Mouse (Mus musculus) embryonic facial prominence, embryonic 14.5 days (tissue): ENCODE data around the gene Cstf1. TPM values are rescaled to one million over a fixed set of nuclear protein-coding genes. Genes with fewer than 3 reads are reported as not detected.

ENCODE experiments used
- ATAC-seq: fragments of 200-750 bp; cut with Nextera tagmentation; 2 replicates; pipeline ENCODE4 v1.8.0; 2017; ENCODE audit warnings: low read depth, moderate number of reproducible peaks, moderate TSS enrichment
- DNase-seq: peaks from one replicate; pipeline ENCODE4 v3.0.0-alpha.2; 2015; ENCODE audit warnings: low spot score
- H3K27ac ChIP-seq: fragments of 300-500 bp; sonication (generic); replicated peaks from 2 replicates; pipeline ENCODE4 v1.5.1; 2014; ENCODE audit warnings: low read depth, mild to moderate bottlenecking, low read length, moderate library complexity
- H3K27me3 ChIP-seq: fragments of 300-500 bp; sonication (generic); replicated peaks from 2 replicates; pipeline ENCODE4 v1.6.1; 2014; ENCODE audit warnings: low read length; ENCODE audit not compliant: control insufficient read depth, insufficient read depth
- H3K36me3 ChIP-seq: fragments of 300-500 bp; sonication (generic); 2 replicates; pipeline ENCODE4 v1.6.1; 2014; ENCODE audit warnings: low read length, mixed read lengths; ENCODE audit not compliant: control insufficient read depth, insufficient read depth
- H3K4me1 ChIP-seq: fragments of 300-500 bp; sonication (generic); 2 replicates; pipeline ENCODE4 v1.6.1; 2014; ENCODE audit warnings: antibody characterized with exemption, low read length; ENCODE audit not compliant: control insufficient read depth, insufficient read depth
- H3K4me2 ChIP-seq: fragments of 300-500 bp; sonication (generic); 2 replicates; pipeline ENCODE4 v1.6.1; 2014; ENCODE audit warnings: low read depth, mild to moderate bottlenecking, low read length, moderate library complexity, mixed read lengths
- H3K4me3 ChIP-seq: fragments of 300-500 bp; sonication (generic); 2 replicates; pipeline ENCODE4 v1.5.1; 2014; ENCODE audit warnings: low read depth, mild to moderate bottlenecking, low read length
- H3K9ac ChIP-seq: fragments of 300-500 bp; sonication (generic); 2 replicates; pipeline ENCODE4 v1.6.1; 2014; ENCODE audit warnings: low read depth, mild to moderate bottlenecking, low read length, moderate library complexity, mixed read lengths
- H3K9me3 ChIP-seq: fragments of 300-500 bp; sonication (generic); 2 replicates; pipeline ENCODE4 v1.6.1; 2016; ENCODE audit warnings: low read length; ENCODE audit not compliant: control insufficient read depth
- WGBS: fragments of 180-500 bp; shearing (Covaris S2); extraction: QIAGEN DNeasy Blood & Tissue Kit; methylation state at CpG from one replicate; pipeline ENCODE4 v1.1.7; 2014; 5-methylcytosine and 5-hydroxymethylcytosine counted together
- polyA plus RNA-seq: library from polyadenylated mRNA; unstranded; fragments of >200 nt; fragmentation: Nextera tagmentation; extraction: Ambion mirVana; gene quantifications from 2 replicates; pipeline ENCODE4 v1.2.1, GENCODE M21; 2014

The Cstf1 gene
- polyA plus RNA-seq, 1 experiment from 2014 or later = 37.3 TPM

DNA sequence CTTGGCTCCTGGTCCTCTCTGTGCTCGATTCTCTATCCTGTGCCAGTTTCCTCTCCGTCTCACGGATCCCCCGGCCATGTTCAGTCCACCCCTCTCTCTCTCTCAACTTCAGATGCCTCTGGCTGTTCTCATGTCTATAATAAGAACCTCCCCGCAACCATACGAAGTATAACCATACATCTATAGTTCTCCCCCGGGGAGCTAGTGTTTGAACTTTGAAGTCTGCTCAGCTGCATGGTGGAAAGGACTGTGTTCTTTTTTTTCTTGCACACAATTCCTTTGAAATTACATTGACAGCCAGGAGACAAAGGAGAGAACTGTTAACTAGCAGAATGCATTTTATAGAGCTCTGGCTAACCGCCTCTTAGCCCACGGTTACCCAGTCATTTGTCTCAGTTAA, 15.7 kb upstream of the Cstf1 start:
- Histone ChIP-seq H3K27me3 (no peaks in the 10 kb centered on the region), H3K9me3 (no peaks in the 10 kb centered on the region), H3K36me3 (peaks cover 60% of the 10 kb centered on the region), H3K4me3 (no peak overlapping the region), H3K9ac (no peak overlapping the region), H3K27ac (no peak overlapping the region), H3K4me2 (no peak overlapping the region), H3K4me1 (no peaks in the 10 kb centered on the region)
- no peak for ATAC-seq
- no peak for DNase-seq
- WGBS = 61% methylated on average over 9 of the region's 9 CpGs

DNA sequence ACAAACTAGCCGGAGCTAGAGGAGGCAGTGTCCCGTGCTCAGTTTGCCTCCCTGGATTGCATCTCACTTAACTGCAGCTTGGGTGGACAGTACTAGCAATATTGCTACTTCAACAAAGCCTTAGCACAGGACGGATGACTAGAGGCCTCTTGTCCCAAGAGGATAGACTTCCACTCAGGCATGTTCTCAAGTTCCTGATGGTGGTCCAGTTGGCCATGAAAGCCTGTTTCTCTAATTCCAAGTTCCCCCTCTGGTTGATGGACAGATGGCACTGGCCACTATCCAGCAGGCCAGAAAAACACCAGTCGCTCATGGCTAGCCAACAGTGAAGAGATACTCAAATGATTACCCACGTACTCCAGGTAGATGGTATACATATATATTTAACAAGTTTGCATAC, 14.6 kb upstream of the Cstf1 start:
- Histone ChIP-seq H3K4me3 (no peak overlapping the region), H3K27ac (no peak overlapping the region), H3K36me3 (peaks cover 70% of the 10 kb centered on the region), H3K27me3 (no peaks in the 10 kb centered on the region), H3K9ac (no peak overlapping the region), H3K4me2 (no peak overlapping the region), H3K9me3 (no peaks in the 10 kb centered on the region), H3K4me1 (no peaks in the 10 kb centered on the region)
- DNase-seq = no peak
- 81% methylated on average over 5 of the region's 5 CpGs for WGBS
- no peak for ATAC-seq

DNA sequence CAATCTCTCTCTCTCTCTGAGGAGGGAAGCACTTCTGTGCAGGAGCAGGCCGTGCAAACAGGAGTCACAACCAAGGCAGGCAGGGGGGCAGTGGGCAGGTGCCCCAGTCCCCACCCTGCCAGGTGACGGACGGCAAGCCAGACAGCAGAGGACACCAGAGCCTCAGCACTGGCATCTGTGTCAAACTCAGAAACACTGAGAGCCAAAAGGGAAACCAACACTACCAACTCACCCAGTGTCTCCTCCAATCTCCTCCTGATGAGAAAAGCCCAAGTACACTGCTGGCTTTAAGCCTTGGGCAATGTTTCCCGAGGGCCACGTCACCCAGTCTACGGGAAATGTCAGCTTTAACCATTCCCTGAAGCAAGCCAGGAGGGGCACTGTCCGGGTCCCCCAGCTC, 7.3 kb upstream of the Cstf1 start:
- H3K27ac ChIP-seq = no peak overlapping the region
- no peak for DNase-seq
- no peaks in the 10 kb centered on the region for H3K4me1 ChIP-seq
- no peak for ATAC-seq
- no peaks in the 10 kb centered on the region for H3K9me3 ChIP-seq
- H3K4me3 ChIP-seq = no peak overlapping the region
- no peak overlapping the region for H3K9ac ChIP-seq
- peaks cover 82% of the 10 kb centered on the region for H3K36me3 ChIP-seq
- 87% methylated on average over 7 of the region's 7 CpGs for WGBS
- H3K4me2 ChIP-seq = no peak overlapping the region
- H3K27me3 ChIP-seq = no peaks in the 10 kb centered on the region

DNA sequence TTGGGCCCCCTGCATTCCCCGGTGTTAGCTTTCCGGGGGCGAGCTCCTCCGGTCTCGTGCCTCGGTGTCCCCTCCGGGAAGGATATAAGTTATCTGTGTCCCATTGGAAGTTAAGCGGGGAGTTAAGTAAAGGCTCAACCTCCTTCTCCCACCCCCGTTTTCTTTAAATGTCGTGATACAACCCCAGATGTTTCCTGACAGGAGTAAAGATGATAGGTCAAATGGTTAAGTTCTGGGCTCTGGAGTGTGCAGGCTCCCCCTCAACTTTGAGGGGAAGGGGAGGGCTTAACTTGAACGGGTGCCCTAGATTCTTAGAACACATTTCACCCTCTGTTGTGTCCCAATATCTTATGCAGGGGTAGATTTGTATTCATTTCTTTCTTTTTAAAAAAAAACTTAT, 777 bp downstream of the Cstf1 start:
- H3K4me2 ChIP-seq = peak overlapping the region; percentile 59
- no peaks in the 10 kb centered on the region for H3K27me3 ChIP-seq
- ATAC-seq (no peak), DNase-seq (no peak)
- WGBS = under 1% methylated on average over 6 of the region's 11 CpGs
- H3K4me3 ChIP-seq = peak overlapping the region; percentile 95
- no peaks in the 10 kb centered on the region for H3K9me3 ChIP-seq
- H3K27ac ChIP-seq = peak overlapping the region; percentile 80
- H3K36me3 ChIP-seq = peaks cover 42% of the 10 kb centered on the region
- peak overlapping the region; percentile 92 for H3K9ac ChIP-seq
- peaks cover 18% of the 10 kb centered on the region for H3K4me1 ChIP-seq

DNA sequence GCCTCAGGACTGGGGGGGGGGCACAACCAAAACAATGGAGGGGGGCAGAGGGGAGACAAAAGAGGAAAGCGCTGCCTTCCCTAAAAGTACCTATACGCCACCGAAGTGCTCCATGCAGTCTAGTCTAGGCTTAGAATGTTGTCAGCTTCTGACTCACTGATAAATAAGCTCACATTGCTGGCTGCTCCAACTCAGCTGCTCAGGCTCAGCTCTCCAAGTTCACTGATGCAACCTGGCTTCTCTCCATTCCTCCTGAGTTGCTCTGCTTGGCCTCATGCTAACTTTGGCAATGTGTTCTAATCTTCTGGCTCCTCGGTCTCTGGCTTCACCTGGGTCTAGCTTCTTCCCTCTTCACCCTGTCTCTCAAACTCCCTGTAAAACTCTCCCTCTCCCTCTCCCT, 6.1 kb downstream of the Cstf1 start:
- Histone ChIP-seq H3K9me3 (no peaks in the 10 kb centered on the region), H3K4me3 (no peak overlapping the region), H3K27me3 (no peaks in the 10 kb centered on the region), H3K36me3 (peaks cover 87% of the 10 kb centered on the region), H3K9ac (no peak overlapping the region), H3K4me1 (peaks cover 6% of the 10 kb centered on the region), H3K4me2 (no peak overlapping the region), H3K27ac (no peak overlapping the region)
- ATAC-seq (0 out of 2 replicates have a peak, but pooled peaks have one; percentile 9), DNase-seq (no peak)
- WGBS = 93% methylated on average over 4 of the region's 4 CpGs

DNA sequence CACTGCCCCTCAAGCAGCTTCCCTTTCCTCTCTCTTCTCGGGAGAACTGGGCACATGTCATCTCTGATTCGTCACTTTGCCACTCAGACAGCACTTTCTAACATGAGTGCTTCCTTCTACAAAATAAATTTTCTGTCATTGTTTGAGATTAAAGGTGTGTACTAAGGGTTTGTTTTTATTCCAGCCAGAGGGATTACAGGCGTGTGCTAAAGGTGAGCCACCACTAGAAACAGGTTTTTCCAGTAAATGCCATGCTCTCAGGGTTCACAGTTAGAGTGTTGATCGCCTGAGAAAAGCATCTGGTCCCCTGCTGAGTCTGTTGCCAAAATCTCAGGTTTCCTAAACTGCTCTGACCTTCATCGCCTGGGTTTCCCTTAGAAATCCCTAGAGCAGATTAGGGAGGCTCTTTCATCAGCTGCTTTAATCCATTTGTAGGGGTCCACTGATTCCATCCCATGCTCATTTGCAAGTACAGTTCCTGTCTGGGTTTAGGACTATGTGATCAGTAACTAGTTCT, 6.6 kb downstream of the Cstf1 start:
- H3K27me3 ChIP-seq = no peaks in the 10 kb centered on the region
- H3K4me2 ChIP-seq = no peak overlapping the region
- no peaks in the 10 kb centered on the region for H3K9me3 ChIP-seq
- ATAC-seq = peak; percentile 82
- peaks cover 1% of the 10 kb centered on the region; the same call in 1 of the 2 replicates for H3K4me1 ChIP-seq
- DNase-seq = peak; percentile 57
- H3K27ac ChIP-seq = no peak overlapping the region
- WGBS = 47% methylated on average over 5 of the region's 5 CpGs
- no peak overlapping the region for H3K4me3 ChIP-seq
- peaks cover 92% of the 10 kb centered on the region for H3K36me3 ChIP-seq
- no peak overlapping the region for H3K9ac ChIP-seq

- WGBS = 77% methylated on average over 7 of the region's 7 CpGs
- Histone ChIP-seq H3K4me3 (no peak overlapping the region), H3K27me3 (no peaks in the 10 kb centered on the region), H3K36me3 (peaks cover 92% of the 10 kb centered on the region), H3K4me1 (no peaks in the 10 kb centered on the region), H3K4me2 (no peak overlapping the region), H3K9ac (no peak overlapping the region), H3K27ac (no peak overlapping the region), H3K9me3 (no peaks in the 10 kb centered on the region)
- DNase-seq (peak; percentile 54), ATAC-seq (no peak)
These were observed 7.9 kb downstream of the Cstf1 start for GRCm38 (mm10) chr2:172378332-172378731.

DNA sequence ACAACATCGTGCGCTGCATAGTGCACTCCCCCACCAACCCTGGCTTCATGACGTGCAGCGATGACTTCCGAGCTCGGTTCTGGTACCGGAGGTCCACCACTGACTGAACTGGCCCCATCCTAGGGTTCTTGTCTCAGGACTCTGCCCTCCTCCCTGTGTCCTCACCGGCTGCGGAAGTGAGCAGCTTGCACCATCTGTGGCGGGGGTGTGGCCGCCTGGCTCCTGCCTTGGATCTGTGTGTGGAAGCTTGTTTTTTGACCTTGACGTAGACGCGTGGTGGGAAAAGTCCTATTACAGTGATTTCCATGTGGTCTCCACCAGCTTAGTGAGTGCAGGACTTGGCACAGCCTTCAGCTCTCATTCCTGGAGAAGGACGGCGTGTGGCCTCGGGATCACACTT, 10.0 kb downstream of the Cstf1 start:
- no peak overlapping the region for H3K9ac ChIP-seq
- DNase-seq (no peak), ATAC-seq (no peak)
- no peak overlapping the region for H3K4me3 ChIP-seq
- peaks cover 72% of the 10 kb centered on the region for H3K36me3 ChIP-seq
- WGBS = 96% methylated on average over 17 of the region's 17 CpGs
- H3K27me3 ChIP-seq = no peaks in the 10 kb centered on the region
- H3K4me2 ChIP-seq = no peak overlapping the region
- H3K27ac ChIP-seq = no peak overlapping the region
- H3K9me3 ChIP-seq = no peaks in the 10 kb centered on the region
- no peaks in the 10 kb centered on the region for H3K4me1 ChIP-seq

DNA sequence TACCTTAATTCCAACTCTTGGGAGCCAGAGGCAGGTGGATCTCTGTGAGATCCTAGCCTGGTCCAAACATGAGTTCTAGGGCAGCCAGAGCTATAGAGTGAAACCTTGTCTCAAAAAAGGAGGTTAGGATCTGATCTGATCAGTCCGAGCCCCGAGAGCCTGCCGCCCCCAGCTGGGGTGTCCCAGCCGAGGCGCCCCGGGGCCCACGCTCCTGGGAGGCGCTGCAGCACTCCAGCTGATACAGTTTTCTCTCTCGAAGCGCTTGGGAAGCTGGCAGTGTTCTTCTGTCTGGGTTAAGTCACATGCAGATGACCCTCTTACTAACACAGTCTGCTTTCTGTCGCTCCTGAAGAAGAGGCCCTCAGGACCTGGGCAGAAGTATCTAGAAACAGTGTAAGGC, 10.9 kb downstream of the Cstf1 start:
- H3K9ac ChIP-seq = no peak overlapping the region
- no peak for DNase-seq
- no peak overlapping the region for H3K4me3 ChIP-seq
- peaks cover 64% of the 10 kb centered on the region for H3K36me3 ChIP-seq
- H3K27ac ChIP-seq = no peak overlapping the region
- no peak overlapping the region for H3K4me2 ChIP-seq
- WGBS = 91% methylated on average over 11 of the region's 11 CpGs
- H3K4me1 ChIP-seq = no peaks in the 10 kb centered on the region
- H3K27me3 ChIP-seq = no peaks in the 10 kb centered on the region
- no peaks in the 10 kb centered on the region for H3K9me3 ChIP-seq
- no peak for ATAC-seq
